ENCODE assay signal across 16 mouse cellular contexts in the genomic region with DNA sequence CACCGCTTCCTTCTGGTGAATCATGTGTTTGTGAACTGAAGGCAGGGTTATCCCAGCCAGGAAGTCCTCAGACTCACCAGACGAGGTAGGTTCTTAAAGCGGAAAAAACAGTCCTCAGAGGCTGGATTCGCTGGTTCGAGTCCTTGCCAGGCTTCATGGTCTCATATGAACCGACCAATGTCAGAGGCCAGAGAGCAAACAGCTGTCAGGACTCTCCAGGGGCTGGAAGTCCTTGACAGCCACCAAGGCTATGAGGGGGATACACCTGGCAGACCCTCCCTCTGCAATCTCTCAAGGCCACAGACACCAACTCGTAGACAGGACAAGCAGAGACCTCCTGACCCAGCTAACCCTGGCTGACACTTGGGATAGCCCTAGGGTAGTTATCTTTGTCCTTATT. TPM values are rescaled to one million over a fixed set of nuclear protein-coding genes. Genes with fewer than 3 reads are reported as not detected.
A peak's percentile ranks its signal among the peaks of the same experiment; 100 is the strongest.
DNase-seq lines count a peak whose midpoint lies in the region; ATAC-seq and TF ChIP-seq lines count a peak whose summit lies in the region.
"Had no signal": no experiment of that assay in that cellular context is flagged by ENCODE, and none has a peak within 500 bp of the region (broad histone marks: within the 10 kb centered on the region; RNA-seq: fewer than 3 reads in every experiment).

No protein-coding gene starts in this region.

- no peaks in the 10 kb centered on the region for H3K36me3 ChIP-seq in heart, adult 2 months (ENCODE audit: control insufficient read depth, insufficient read depth, low read length)
- H3K36me3 ChIP-seq in lung, postnatal 0 days (ENCODE audit: insufficient read depth, low read length), result no peaks in the 10 kb centered on the region
- H3K36me3 ChIP-seq in heart, embryonic 13.5 days, result no peaks in the 10 kb centered on the region
- no peaks in the 10 kb centered on the region for H3K36me3 ChIP-seq in stomach, postnatal 0 days (ENCODE audit: control insufficient read depth, insufficient read depth, low read length)
- H3K36me3 ChIP-seq: hindbrain, embryonic 10.5 days; liver, embryonic 12.5 days; neural tube, embryonic 15.5 days had no signal

- no peak for TF ChIP-seq POLR2A in heart, adult 2 months (IDR thresholded peaks at IDR 0.05; ENCODE audit: insufficient read depth, low read depth, low read length)

- H3K4me3 ChIP-seq in heart, adult 2 months, result no peak overlapping the region
- no peak overlapping the region for H3K4me3 ChIP-seq in lung, postnatal 0 days (ENCODE audit: low read depth, low read length)
- H3K4me3 ChIP-seq in heart, embryonic 13.5 days, result no peak overlapping the region
- no peak overlapping the region for H3K4me3 ChIP-seq in stomach, postnatal 0 days (ENCODE audit: low read depth, low read length)
- H3K4me3 ChIP-seq: forebrain, embryonic 13.5 days; hindbrain, embryonic 10.5 days; layer of hippocampus, adult 2 months; liver, embryonic 12.5 days; neural tube, embryonic 15.5 days had no signal

- no peaks in the 10 kb centered on the region for H3K9me3 ChIP-seq in lung, postnatal 0 days (ENCODE audit: low read length)
- no peaks in the 10 kb centered on the region for H3K9me3 ChIP-seq in heart, embryonic 13.5 days
- no peaks in the 10 kb centered on the region for H3K9me3 ChIP-seq in stomach, postnatal 0 days (ENCODE audit: control insufficient read depth, low read length)
- H3K9me3 ChIP-seq: forebrain, embryonic 13.5 days; hindbrain, embryonic 10.5 days; liver, embryonic 12.5 days; neural tube, embryonic 15.5 days had no signal

- peak in 1 of 2 experiments; percentile 37 for DNase-seq in heart, adult 2 months
- no peak for DNase-seq in heart, postnatal 25 days (ENCODE audit: low spot score)
- DNase-seq in lung, postnatal 0 days (ENCODE audit: low spot score), result no peak
- DNase-seq in lung, postnatal 14 days, result no peak
- DNase-seq in stomach, postnatal 0 days (ENCODE audit: low spot score), result no peak
- no peak for DNase-seq in cerebellum, adult 11-12 months
- DNase-seq in yolk sac, embryonic 10.5 days (ENCODE audit: low spot score), result no peak
- DNase-seq: cerebellum, postnatal 14 days; thymus, adult 18-20 months had no signal

- intact Hi-C loops in heart, adult 2 months (cut with DNase I), result no loop called here
- intact Hi-C loops in heart, postnatal 25 days (cut with DNase I), result no loop called here

- ATAC-seq in lung, postnatal 0 days, result peak; percentile 33; the same call in 1 of the 2 replicates
- 0 out of 2 replicates have a peak, but pooled peaks have one; percentile 14 for ATAC-seq in heart, embryonic 13.5 days (ENCODE audit: extremely low read depth, insufficient number of reproducible peaks, low FRiP score, low TSS enrichment)
- 0 out of 2 replicates have a peak, but pooled peaks have one; percentile 42 for ATAC-seq in stomach, postnatal 0 days (ENCODE audit: low FRiP score, low TSS enrichment)
- ATAC-seq: forebrain, embryonic 13.5 days; liver, embryonic 12.5 days had no signal

- no peaks in the 10 kb centered on the region for H3K27me3 ChIP-seq in heart, adult 2 months (ENCODE audit: control insufficient read depth, insufficient read depth, low read length)
- no peaks in the 10 kb centered on the region for H3K27me3 ChIP-seq in lung, postnatal 0 days (replicated peaks; ENCODE audit: insufficient read depth, low read length)
- no peaks in the 10 kb centered on the region for H3K27me3 ChIP-seq in heart, embryonic 13.5 days (replicated peaks)
- H3K27me3 ChIP-seq in stomach, postnatal 0 days (ENCODE audit: control insufficient read depth, insufficient read depth, low read length), result no peaks in the 10 kb centered on the region
- H3K27me3 ChIP-seq: forebrain, embryonic 13.5 days; liver, embryonic 12.5 days; neural tube, embryonic 15.5 days had no signal

- no peaks in the 10 kb centered on the region for H3K79me2 ChIP-seq in heart, adult 2 months (replicated peaks; ENCODE audit: control insufficient read depth, insufficient read depth, low read length)

- no peak for TF ChIP-seq CTCF in heart, adult 2 months (IDR thresholded peaks at IDR 0.05)
- no peak for TF ChIP-seq CTCF in lung, postnatal 0 days (IDR thresholded peaks at IDR 0.05)
- TF ChIP-seq CTCF in stomach, postnatal 0 days (IDR thresholded peaks at IDR 0.05; ENCODE audit: low read depth), result no peak

- peaks cover 13% of the 10 kb centered on the region for H3K4me1 ChIP-seq in heart, adult 2 months (ENCODE audit: control insufficient read depth, insufficient read depth, low read length)
- no peaks in the 10 kb centered on the region for H3K4me1 ChIP-seq in lung, postnatal 0 days (ENCODE audit: insufficient read depth, low read depth, low read length)
- H3K4me1 ChIP-seq in heart, embryonic 13.5 days, result peaks cover 15% of the 10 kb centered on the region
- no peaks in the 10 kb centered on the region for H3K4me1 ChIP-seq in stomach, postnatal 0 days (replicated peaks; ENCODE audit: control insufficient read depth, insufficient read depth)
- H3K4me1 ChIP-seq: forebrain, embryonic 13.5 days; neural tube, embryonic 15.5 days had no signal

- H3K4me2 ChIP-seq in lung, postnatal 0 days (replicated peaks; ENCODE audit: low read depth, low read length), result no peak overlapping the region
- H3K4me2 ChIP-seq in heart, embryonic 13.5 days, result peak overlapping the region; percentile 49; the same call in 1 of the 2 replicates
- H3K4me2 ChIP-seq in stomach, postnatal 0 days (replicated peaks; ENCODE audit: low read depth), result no peak overlapping the region
- H3K4me2 ChIP-seq: forebrain, embryonic 13.5 days; liver, embryonic 12.5 days; midbrain, embryonic 11.5 days; neural tube, embryonic 15.5 days had no signal

- H3K9ac ChIP-seq in heart, adult 2 months (ENCODE audit: low read depth, low read length), result 0 out of 2 replicates have a peak overlapping the region, but pooled peaks have one; percentile 15
- H3K9ac ChIP-seq in lung, postnatal 0 days (replicated peaks; ENCODE audit: low read depth), result no peak overlapping the region
- 0 out of 2 replicates have a peak overlapping the region, but pooled peaks have one; percentile 34 for H3K9ac ChIP-seq in heart, embryonic 13.5 days
- no peak overlapping the region for H3K9ac ChIP-seq in stomach, postnatal 0 days (ENCODE audit: low read length)
- H3K9ac ChIP-seq: forebrain, embryonic 13.5 days; liver, embryonic 12.5 days; neural tube, embryonic 15.5 days had no signal

- 29% methylated on average over 7 of the region's 7 CpGs for WGBS in heart, adult 2 months
- WGBS in lung, postnatal 0 days, result 44% methylated on average over 7 of the region's 7 CpGs
- WGBS in heart, embryonic 13.5 days, result 46% methylated on average over 7 of the region's 7 CpGs
- WGBS in stomach, postnatal 0 days, result 57% methylated on average over 7 of the region's 7 CpGs

- no peak for TF ChIP-seq EP300 in heart, adult 2 months (IDR thresholded peaks at IDR 0.05; ENCODE audit: insufficient read depth, low read depth, low read length)
- TF ChIP-seq EP300 in lung, postnatal 0 days (IDR thresholded peaks at IDR 0.05), result no peak
- TF ChIP-seq EP300 in stomach, postnatal 0 days (optimal IDR thresholded peaks at IDR 0.05), result no peak

- peak overlapping the region; percentile 68 for H3K27ac ChIP-seq in heart, adult 2 months
- no peak overlapping the region for H3K27ac ChIP-seq in lung, postnatal 0 days (ENCODE audit: low read length)
- no peak overlapping the region for H3K27ac ChIP-seq in heart, embryonic 13.5 days (replicated peaks)
- H3K27ac ChIP-seq in stomach, postnatal 0 days (replicated peaks), result no peak overlapping the region
- H3K27ac ChIP-seq: forebrain, embryonic 13.5 days; layer of hippocampus, adult 2 months; liver, embryonic 12.5 days; neural tube, embryonic 15.5 days had no signal

RNA-seq across cellular contexts. Expression of a gene that starts 37.4 kb away (rescaled TPM):
- total RNA-seq in heart, adult 2 months (2021), result 10 to 100 TPM; 89.0 to 94.1 TPM
- 40.7 and 74.9 TPM in 2 replicates for polyA plus RNA-seq in heart, adult 2 months (2012; rRNA removed)
- total RNA-seq in heart, postnatal 25 days (2021), result 100 to 1,000 TPM in 1 of 2 experiments, 10 to 100 TPM in 1; 95.2 to 104 TPM
- 62.4 and 70.4 TPM in 2 replicates for polyA plus RNA-seq in lung, postnatal 0 days (2015; fragmentation: Nextera tagmentation; extraction: Ambion mirVana)
- 52.5 and 71.1 TPM in 2 replicates for polyA plus RNA-seq in heart, embryonic 13.5 days (2015; fragmentation: Nextera tagmentation; extraction: Ambion mirVana)
- polyA plus RNA-seq in stomach, postnatal 0 days (2015; fragmentation: Nextera tagmentation; extraction: Ambion mirVana), result 54.1 and 60.7 TPM in 2 replicates

RNA-seq across cellular contexts. Expression of a gene that starts 45.9 kb away (rescaled TPM):
- 10 to 100 TPM; 26.7 to 32.1 TPM for total RNA-seq in heart, adult 2 months (2021)
- polyA plus RNA-seq in heart, adult 2 months (2012; rRNA removed), result 21.2 and 25.9 TPM in 2 replicates
- 10 to 100 TPM; 24.3 to 34.0 TPM for total RNA-seq in heart, postnatal 25 days (2021)
- 2.0 and 3.6 TPM in 2 replicates for polyA plus RNA-seq in lung, postnatal 0 days (2015; fragmentation: Nextera tagmentation; extraction: Ambion mirVana)
- polyA plus RNA-seq in heart, embryonic 13.5 days (2015; fragmentation: Nextera tagmentation; extraction: Ambion mirVana), result 9.2 and 9.4 TPM in 2 replicates
- polyA plus RNA-seq in stomach, postnatal 0 days (2015; fragmentation: Nextera tagmentation; extraction: Ambion mirVana), result 2.5 and 3.1 TPM in 2 replicates

Comparison
In these comparisons a context has a peak if more than half of its experiments do, and no peak if none do; other contexts are left out.
1. H3K9ac ChIP-seq: peak in heart, adult 2 months (single experiment) and heart, embryonic 13.5 days (single experiment); none in lung, postnatal 0 days (single experiment) and stomach, postnatal 0 days (single experiment).
2. Peak in every context shown above with its lines, with median percentiles within 50 percentile points of each other: ATAC-seq.